8 mouse cellular contexts compared by ENCODE assay signal in genomic region chr10:86492089-86492907, GRCm38 (mm10). TPM values are rescaled to one million over a fixed set of nuclear protein-coding genes. Genes with fewer than 3 reads are reported as not detected.
DNase-seq lines count a peak whose midpoint lies in the region; ATAC-seq and TF ChIP-seq lines count a peak whose summit lies in the region.

No protein-coding gene starts in this region.

- no peaks in the 10 kb centered on the region for H3K36me3 ChIP-seq in kidney, embryonic 14.5 days (ENCODE audit: control insufficient read depth, insufficient read depth, low read length)
- no peaks in the 10 kb centered on the region for H3K36me3 ChIP-seq in embryonic facial prominence, embryonic 12.5 days
- no peaks in the 10 kb centered on the region for H3K36me3 ChIP-seq in midbrain, postnatal 0 days (ENCODE audit: insufficient read depth, low read length)
- no peaks in the 10 kb centered on the region for H3K36me3 ChIP-seq in thymus, adult 2 months (ENCODE audit: control insufficient read depth, insufficient read depth, low read length)

- 49% methylated on average over 2 of the region's 2 CpGs for WGBS in kidney, embryonic 14.5 days
- 52% methylated on average over 2 of the region's 2 CpGs for WGBS in embryonic facial prominence, embryonic 12.5 days
- WGBS in midbrain, postnatal 0 days, result 50% methylated on average over 2 of the region's 2 CpGs
- 92% methylated on average over 2 of the region's 2 CpGs for WGBS in thymus, adult 2 months

- DNase-seq in kidney, postnatal 14 days, result no peak
- DNase-seq in layer of hippocampus, adult 9-11 months, result peak; percentile 59
- DNase-seq in midbrain, postnatal 0 days (ENCODE audit: low spot score), result peak; percentile 93
- no peak for DNase-seq in adrenal gland, postnatal 14 days
- DNase-seq in thymus, adult 2 months, result no peak

- H3K9me3 ChIP-seq in kidney, embryonic 14.5 days (ENCODE audit: control insufficient read depth, low read length), result no peaks in the 10 kb centered on the region
- no peaks in the 10 kb centered on the region for H3K9me3 ChIP-seq in embryonic facial prominence, embryonic 12.5 days
- H3K9me3 ChIP-seq in midbrain, postnatal 0 days (ENCODE audit: low read length), result no peaks in the 10 kb centered on the region

- H3K4me3 ChIP-seq in kidney, embryonic 14.5 days (ENCODE audit: low read length), result no peak overlapping the region
- no peak overlapping the region for H3K4me3 ChIP-seq in embryonic facial prominence, embryonic 12.5 days
- peak overlapping the region; percentile 35 for H3K4me3 ChIP-seq in midbrain, postnatal 0 days (ENCODE audit: low read depth, low read length)
- no peak overlapping the region for H3K4me3 ChIP-seq in thymus, adult 2 months (ENCODE audit: control insufficient read depth, insufficient read depth, low read length)

- no peak for TF ChIP-seq CTCF in midbrain, postnatal 0 days (IDR thresholded peaks at IDR 0.05)
- TF ChIP-seq CTCF in thymus, adult 2 months (IDR thresholded peaks at IDR 0.05; ENCODE audit: borderline replicate concordance, control insufficient read depth, extremely low read depth, insufficient read depth, low read length, poor library complexity), result no peak

- no peak overlapping the region for H3K27ac ChIP-seq in kidney, embryonic 14.5 days (ENCODE audit: low read depth, low read length)
- no peak overlapping the region for H3K27ac ChIP-seq in embryonic facial prominence, embryonic 12.5 days
- H3K27ac ChIP-seq in midbrain, postnatal 0 days (ENCODE audit: low read depth, low read length), result peak overlapping the region; percentile 84
- no peak overlapping the region for H3K27ac ChIP-seq in thymus, adult 2 months (ENCODE audit: control insufficient read depth, insufficient read depth, low read length)

- H3K9ac ChIP-seq in kidney, embryonic 14.5 days (ENCODE audit: low read depth, low read length), result no peak overlapping the region
- H3K9ac ChIP-seq in embryonic facial prominence, embryonic 12.5 days, result no peak overlapping the region
- no peak overlapping the region for H3K9ac ChIP-seq in midbrain, postnatal 0 days (replicated peaks; ENCODE audit: low read length, poor library complexity, severe bottlenecking)

- H3K4me2 ChIP-seq in kidney, embryonic 14.5 days (replicated peaks; ENCODE audit: low read depth, low read length), result 0 out of 2 replicates have a peak overlapping the region, but pooled peaks have one; percentile 21
- peak overlapping the region; percentile 30; the same call in 1 of the 2 replicates for H3K4me2 ChIP-seq in embryonic facial prominence, embryonic 12.5 days (replicated peaks)
- H3K4me2 ChIP-seq in midbrain, postnatal 0 days (ENCODE audit: low read depth, low read length, poor library complexity, severe bottlenecking), result peak overlapping the region; percentile 55

- no peaks in the 10 kb centered on the region for H3K27me3 ChIP-seq in kidney, embryonic 14.5 days (ENCODE audit: control insufficient read depth, insufficient read depth, low read length)
- no peaks in the 10 kb centered on the region for H3K27me3 ChIP-seq in embryonic facial prominence, embryonic 12.5 days
- no peaks in the 10 kb centered on the region for H3K27me3 ChIP-seq in midbrain, postnatal 0 days (ENCODE audit: insufficient read depth, low read length)
- no peaks in the 10 kb centered on the region for H3K27me3 ChIP-seq in thymus, adult 2 months (ENCODE audit: control insufficient read depth, insufficient read depth, low read length)

- no peak for TF ChIP-seq POLR2A in thymus, adult 2 months (IDR thresholded peaks at IDR 0.05; ENCODE audit: control insufficient read depth, extremely low read depth, insufficient read depth, low read length, poor library complexity)

- H3K4me1 ChIP-seq in kidney, embryonic 14.5 days (ENCODE audit: control insufficient read depth, insufficient read depth, low read length), result 0 out of 2 replicates have a peak, but pooled peaks cover 6% of the 10 kb centered on the region
- peaks cover 10% of the 10 kb centered on the region for H3K4me1 ChIP-seq in embryonic facial prominence, embryonic 12.5 days
- H3K4me1 ChIP-seq in midbrain, postnatal 0 days (ENCODE audit: insufficient read depth, low read length), result peaks cover 12% of the 10 kb centered on the region; the same call in 1 of the 2 replicates
- no peaks in the 10 kb centered on the region for H3K4me1 ChIP-seq in thymus, adult 2 months (replicated peaks; ENCODE audit: control insufficient read depth, insufficient read depth, low read length)

- peak; percentile 69 for ATAC-seq in kidney, embryonic 14.5 days (ENCODE audit: low FRiP score, low TSS enrichment)
- no peak for ATAC-seq in embryonic facial prominence, embryonic 12.5 days (ENCODE audit: insufficient number of reproducible peaks, insufficient read depth, low FRiP score, low TSS enrichment)
- ATAC-seq in midbrain, postnatal 0 days (ENCODE audit: low FRiP score), result peak; percentile 91
- ATAC-seq in inflammation-experienced regulatory T-cells, adult 6 months, result no peak

RNA-seq across cellular contexts. Expression of gene Syn3, which starts 6.4 kb away (rescaled TPM):
- 6.3 and 8.4 TPM in 2 replicates for polyA plus RNA-seq in kidney, embryonic 14.5 days (2014; fragmentation: Nextera tagmentation; extraction: Ambion mirVana)
- polyA plus RNA-seq in embryonic facial prominence, embryonic 12.5 days (2016; fragmentation: Nextera tagmentation; extraction: Ambion mirVana), result 4.0 and 4.6 TPM in 2 replicates
- total RNA-seq in midbrain, postnatal 0 days (2014; rRNA removed), result 67.0 and 83.2 TPM in 2 replicates
- polyA plus RNA-seq in midbrain, postnatal 0 days (2015; fragmentation: Nextera tagmentation; extraction: Ambion mirVana), result 19.3 and 22.0 TPM in 2 replicates
- total RNA-seq in adrenal gland, postnatal 14 days (2021), result 2.3 and 3.6 TPM in 2 replicates
- polyA plus RNA-seq in inflammation-experienced regulatory T-cells, adult 6 months (2017; shearing (Covaris generic)), result not detected
- polyA plus RNA-seq in thymus, adult 2 months (2012; rRNA removed), result 0.78 and 0.84 TPM in 2 replicates

Comparison
In these comparisons a context has a peak if more than half of its experiments do, and no peak if none do; other contexts are left out.
1. ATAC-seq: peak in kidney, embryonic 14.5 days (single experiment) and midbrain, postnatal 0 days (single experiment); none in embryonic facial prominence, embryonic 12.5 days (single experiment) and inflammation-experienced regulatory T-cells, adult 6 months (single experiment).
2. DNase-seq: peak in layer of hippocampus, adult 9-11 months (single experiment) and midbrain, postnatal 0 days (single experiment); none in kidney, postnatal 14 days (single experiment), adrenal gland, postnatal 14 days (single experiment) and thymus, adult 2 months (single experiment).
3. Peak in every context shown above with its lines, with median percentiles within 50 percentile points of each other: H3K4me2 ChIP-seq.